13 mouse cellular contexts compared by ENCODE assay signal in the genomic region with DNA sequence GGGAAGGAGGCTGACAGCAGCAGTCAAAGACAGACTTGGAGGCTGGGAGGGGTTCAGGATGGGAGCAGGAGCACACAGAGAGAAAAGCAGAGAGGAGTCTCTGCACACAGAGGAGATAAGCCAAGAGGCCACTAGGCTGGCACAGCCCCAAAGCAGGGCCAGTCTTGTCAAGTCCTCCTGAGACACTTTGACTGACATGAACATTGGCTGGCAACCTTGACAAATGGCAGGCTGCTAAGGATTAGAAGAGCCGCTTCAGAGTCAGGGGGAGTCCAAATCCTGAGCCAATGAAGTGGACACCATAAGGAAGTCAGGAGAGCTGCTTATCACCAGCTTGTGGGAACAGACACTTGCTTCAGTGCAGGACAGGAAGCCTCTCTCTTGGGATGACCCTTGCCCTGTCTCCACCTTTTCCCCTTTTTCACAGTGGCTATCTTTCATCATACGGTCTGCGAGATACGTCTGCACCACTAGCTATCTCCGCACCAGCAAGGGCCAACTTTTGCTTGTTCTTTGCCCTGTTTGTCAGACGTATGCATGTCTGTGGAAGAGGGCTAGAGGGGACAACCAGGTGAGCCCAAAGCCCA. TPM values are rescaled to one million over a fixed set of nuclear protein-coding genes. Genes with fewer than 3 reads are reported as not detected.
DNase-seq lines count a peak whose midpoint lies in the region; ATAC-seq lines count a peak whose summit lies in the region.
"Had no signal": no experiment of that assay in that cellular context is flagged by ENCODE, and none has a peak within 500 bp of the region (broad histone marks: within the 10 kb centered on the region; RNA-seq: fewer than 3 reads in every experiment).

No protein-coding gene starts in this region.

- H3K4me1 ChIP-seq in heart, embryonic 11.5 days (ENCODE audit: control insufficient read depth, insufficient read depth, low read length) = peaks cover 16% of the 10 kb centered on the region
- peaks cover 92% of the 10 kb centered on the region for H3K4me1 ChIP-seq in megakaryocyte, embryonic 14.5 days
- H3K4me1 ChIP-seq: embryonic facial prominence, embryonic 10.5 days had no signal

- H3K9ac ChIP-seq in heart, embryonic 11.5 days (ENCODE audit: low read depth, low read length) = no peak overlapping the region
- H3K9ac ChIP-seq: limb, embryonic 13.5 days had no signal

- 46% methylated on average over 6 of the region's 6 CpGs for WGBS in heart, embryonic 11.5 days (ENCODE audit: insufficient replicate concordance)

- H3K4me2 ChIP-seq in heart, embryonic 11.5 days = no peak overlapping the region
- H3K4me2 ChIP-seq: limb, embryonic 13.5 days had no signal

- no peaks in the 10 kb centered on the region for H3K36me3 ChIP-seq in heart, embryonic 11.5 days (ENCODE audit: control insufficient read depth, insufficient read depth, low read length)
- no peaks in the 10 kb centered on the region for H3K36me3 ChIP-seq in megakaryocyte, embryonic 14.5 days (replicated peaks; ENCODE audit: low read length)
- H3K36me3 ChIP-seq: embryonic facial prominence, embryonic 10.5 days; limb, embryonic 13.5 days had no signal

- H3K27me3 ChIP-seq in heart, embryonic 11.5 days (ENCODE audit: control insufficient read depth, insufficient read depth, low read length) = no peaks in the 10 kb centered on the region
- peaks cover 32% of the 10 kb centered on the region for H3K27me3 ChIP-seq in megakaryocyte, embryonic 14.5 days (replicated peaks)
- H3K27me3 ChIP-seq: limb, embryonic 13.5 days had no signal

- no peak overlapping the region for H3K27ac ChIP-seq in heart, embryonic 11.5 days (ENCODE audit: low read depth, low read length)
- H3K27ac ChIP-seq: embryonic facial prominence, embryonic 10.5 days; limb, embryonic 13.5 days; macrophage had no signal

- no peak for ATAC-seq in heart, embryonic 11.5 days (replicated peaks; ENCODE audit: insufficient number of reproducible peaks, low FRiP score, low TSS enrichment)
- ATAC-seq in megakaryocyte, adult 5-6 weeks (ENCODE audit: poor library complexity, severe bottlenecking) = no peak
- peak; percentile 34; the same call in 1 of the 2 replicates for ATAC-seq in megakaryocyte progenitor cell, adult 5-6 weeks (replicated peaks; ENCODE audit: poor library complexity)

- H3K9me3 ChIP-seq in heart, embryonic 11.5 days (replicated peaks; ENCODE audit: control insufficient read depth, low read length) = no peaks in the 10 kb centered on the region
- H3K9me3 ChIP-seq in megakaryocyte, embryonic 14.5 days = no peaks in the 10 kb centered on the region
- H3K9me3 ChIP-seq: embryonic facial prominence, embryonic 10.5 days; limb, embryonic 13.5 days had no signal

- peak; percentile 94 for DNase-seq in heart, adult 11 months
- DNase-seq in cerebellum, postnatal 25 days = peak; percentile 64 to 75
- DNase-seq in ovary, postnatal 14 days (ENCODE audit: low spot score) = no peak
- no peak for DNase-seq in urinary bladder, postnatal 10 days (ENCODE audit: low spot score)
- DNase-seq: kidney, adult 8-10 months; thymus, postnatal 14 days had no signal

- no peak overlapping the region for H3K4me3 ChIP-seq in heart, embryonic 11.5 days (ENCODE audit: low read depth, low read length)
- peak overlapping the region; percentile 35 for H3K4me3 ChIP-seq in megakaryocyte, embryonic 14.5 days (replicated peaks)
- H3K4me3 ChIP-seq: embryonic facial prominence, embryonic 10.5 days; limb, embryonic 13.5 days had no signal

RNA-seq across cellular contexts. Expression of a gene that starts 20.9 kb away (rescaled TPM):
- polyA plus RNA-seq in heart, embryonic 11.5 days (2014; fragmentation: Nextera tagmentation; extraction: Ambion mirVana) = 8.7 and 8.8 TPM in 2 replicates
- 0.65 and 1.6 TPM in 2 replicates for polyA plus RNA-seq in megakaryocyte, embryonic 14.5 days (2012; ENCODE audit: insufficient read depth, low replicate concordance)
- total RNA-seq in megakaryocyte, adult 5-6 weeks (2015) = 0.02 and 0.05 TPM in 2 replicates
- 0.20 and 0.37 TPM in 2 replicates for total RNA-seq in megakaryocyte, adult 5-6 weeks (2017)
- total RNA-seq in megakaryocyte progenitor cell, adult 5-6 weeks (2015) = 1.6 TPM in 2 replicates
- total RNA-seq in megakaryocyte progenitor cell, adult 5-6 weeks (2017) = 0.17 and 0.71 TPM in 2 replicates

Comparison
In these comparisons a context has a peak if more than half of its experiments do, and no peak if none do; other contexts are left out.
1. DNase-seq: peak in heart, adult 11 months (single experiment) and cerebellum, postnatal 25 days (2 of 2); none in ovary, postnatal 14 days (single experiment) and urinary bladder, postnatal 10 days (single experiment).